Mouse (Mus musculus): ENCODE measurements around the gene Samd8.

Gene Samd8

GRCm38 (mm10) chr14:21745149-21745548, 5.2 kb upstream of the Samd8 start:
- DNase-seq (ENCODE audit: low read depth, low spot score): no peak

GRCm38 (mm10) chr14:21746251-21746650, 4.1 kb upstream of the Samd8 start:
- no peak for DNase-seq (ENCODE audit: low read depth, low spot score)

GRCm38 (mm10) chr14:21746846-21747245, 3.5 kb upstream of the Samd8 start:
- DNase-seq (ENCODE audit: low read depth, low spot score): no peak

GRCm38 (mm10) chr14:21747436-21748141, 2.7 kb upstream of the Samd8 start:
- no peak for DNase-seq (ENCODE audit: low read depth, low spot score)

- peak; percentile 44 for DNase-seq (ENCODE audit: low read depth, low spot score)
These were observed 2.0 kb upstream of the Samd8 start for GRCm38 (mm10) chr14:21748142-21748870.

- peak; percentile 85 for DNase-seq (ENCODE audit: low read depth, low spot score)
These were observed 681 bp downstream of the Samd8 start, which contains the start of gene Dusp13 for GRCm38 (mm10) chr14:21750881-21751542. Gene Dusp13 (minus strand): TSS chr14:21751181.

- DNase-seq (ENCODE audit: low read depth, low spot score): no peak
These were observed 2.1 kb downstream of the Samd8 start for GRCm38 (mm10) chr14:21752411-21752810.

- no peak for DNase-seq (ENCODE audit: low read depth, low spot score)
These were observed 3.0 kb downstream of the Samd8 start for GRCm38 (mm10) chr14:21753367-21753766.

GRCm38 (mm10) chr14:21761560-21761959, 11.2 kb downstream of the Samd8 start:
- no peak for DNase-seq (ENCODE audit: low read depth, low spot score)

- no peak for DNase-seq (ENCODE audit: low read depth, low spot score)
These were observed 13.4 kb downstream of the Samd8 start for GRCm38 (mm10) chr14:21763736-21764135.

- no peak for DNase-seq (ENCODE audit: low read depth, low spot score)
These were observed 14.3 kb downstream of the Samd8 start for GRCm38 (mm10) chr14:21764646-21765045.

GRCm38 (mm10) chr14:21765754-21766397, 15.5 kb downstream of the Samd8 start:
- DNase-seq (ENCODE audit: low read depth, low spot score): no peak

- no peak for DNase-seq (ENCODE audit: low read depth, low spot score)
These were observed 16.1 kb downstream of the Samd8 start for GRCm38 (mm10) chr14:21766398-21766958.

GRCm38 (mm10) chr14:21772506-21773281, 22.4 kb downstream of the Samd8 start:
- DNase-seq (ENCODE audit: low read depth, low spot score): no peak

- no peak for DNase-seq (ENCODE audit: low read depth, low spot score)
These were observed 23.6 kb downstream of the Samd8 start for GRCm38 (mm10) chr14:21773946-21774345.

- no peak for DNase-seq (ENCODE audit: low read depth, low spot score)
These were observed 25.9 kb downstream of the Samd8 start for GRCm38 (mm10) chr14:21776201-21776600.

GRCm38 (mm10) chr14:21786500-21786899, 36.2 kb downstream of the Samd8 start:
- no peak for DNase-seq (ENCODE audit: low read depth, low spot score)

- no peak for DNase-seq (ENCODE audit: low read depth, low spot score)
These were observed 37.0 kb downstream of the Samd8 start for GRCm38 (mm10) chr14:21787374-21787773.

GRCm38 (mm10) chr14:21788121-21788520, 37.8 kb downstream of the Samd8 start:
- DNase-seq (ENCODE audit: low read depth, low spot score): no peak

GRCm38 (mm10) chr14:21790585-21791251, 40.4 kb downstream of the Samd8 start:
- no peak for DNase-seq (ENCODE audit: low read depth, low spot score)

All from A20 (cell line).